Mouse (Mus musculus): ENCODE measurements at regions not wholly inside any gene's neighbourhood (a gene's known extent, or its start where the extent isn't known, plus 50 kb on each side); places are given as distances from the start of the nearest gene placed in this dataset.

GRCm38 (mm10) chr13:91274131-91274530 lies 50.4 kb upstream of the Atg10 start:
- H3K4me2 ChIP-seq (ENCODE audit: low read length): no peak overlapping the region
- no peak overlapping the region for H3K9ac ChIP-seq (ENCODE audit: low read depth, low read length)
- H3K9me3 ChIP-seq (replicated peaks; ENCODE audit: control insufficient read depth, low read length, poor library complexity, severe bottlenecking): no peaks in the 10 kb centered on the region
- no peak for ATAC-seq
- no peak overlapping the region for H3K4me3 ChIP-seq (ENCODE audit: low read depth, low read length)
- H3K4me1 ChIP-seq (ENCODE audit: control insufficient read depth, insufficient read depth, low read length): no peaks in the 10 kb centered on the region
- WGBS: 85% methylated on average over 1 of the region's 1 CpGs
- no peaks in the 10 kb centered on the region for H3K27me3 ChIP-seq (ENCODE audit: control insufficient read depth, insufficient read depth, low read depth, low read length)
- H3K36me3 ChIP-seq (ENCODE audit: control insufficient read depth, insufficient read depth, low read length): no peaks in the 10 kb centered on the region
- H3K27ac ChIP-seq (ENCODE audit: low read length): no peak overlapping the region

GRCm38 (mm10) chr13:91274615-91275014 lies 50.8 kb upstream of the Atg10 start:
- H3K4me3 ChIP-seq (ENCODE audit: low read depth, low read length): no peak overlapping the region
- peak; percentile 55 for ATAC-seq

GRCm38 (mm10) chr13:91279487-91279886 lies 55.7 kb upstream of the Atg10 start:
- no peak overlapping the region for H3K4me2 ChIP-seq (ENCODE audit: low read length)
- H3K4me3 ChIP-seq (ENCODE audit: low read depth, low read length): no peak overlapping the region
- 0 out of 2 replicates have a peak, but pooled peaks cover 3% of the 10 kb centered on the region for H3K4me1 ChIP-seq (ENCODE audit: control insufficient read depth, insufficient read depth, low read length)
- H3K9me3 ChIP-seq (replicated peaks; ENCODE audit: control insufficient read depth, low read length, poor library complexity, severe bottlenecking): no peaks in the 10 kb centered on the region
- WGBS: 71% methylated on average over 3 of the region's 3 CpGs
- 0 out of 2 replicates have a peak, but pooled peaks have one; percentile 64 for ATAC-seq
- no peaks in the 10 kb centered on the region for H3K27me3 ChIP-seq (ENCODE audit: control insufficient read depth, insufficient read depth, low read depth, low read length)
- H3K9ac ChIP-seq (ENCODE audit: low read depth, low read length): no peak overlapping the region
- no peaks in the 10 kb centered on the region for H3K36me3 ChIP-seq (ENCODE audit: control insufficient read depth, insufficient read depth, low read length)
- H3K27ac ChIP-seq (ENCODE audit: low read length): peak overlapping the region; percentile 53

More at GRCm38 (mm10) chr13:91274615-91275014, 50.8 kb upstream of the Atg10 start:
- H3K9ac ChIP-seq (ENCODE audit: low read depth, low read length): no peak overlapping the region
- H3K4me1 ChIP-seq (ENCODE audit: control insufficient read depth, insufficient read depth, low read length): 0 out of 2 replicates have a peak, but pooled peaks cover 3% of the 10 kb centered on the region
- WGBS: 57% methylated on average over 6 of the region's 6 CpGs
- no peaks in the 10 kb centered on the region for H3K9me3 ChIP-seq (replicated peaks; ENCODE audit: control insufficient read depth, low read length, poor library complexity, severe bottlenecking)
- H3K27ac ChIP-seq (ENCODE audit: low read length): no peak overlapping the region
- no peaks in the 10 kb centered on the region for H3K27me3 ChIP-seq (ENCODE audit: control insufficient read depth, insufficient read depth, low read depth, low read length)
- no peak overlapping the region for H3K4me2 ChIP-seq (ENCODE audit: low read length)
- no peaks in the 10 kb centered on the region for H3K36me3 ChIP-seq (ENCODE audit: control insufficient read depth, insufficient read depth, low read length)

GRCm38 (mm10) chr13:91295552-91296170 lies 71.9 kb upstream of the Atg10 start:
- Histone ChIP-seq H3K36me3 (ENCODE audit: control insufficient read depth, insufficient read depth, low read length) (no peaks in the 10 kb centered on the region), H3K27ac (ENCODE audit: low read length) (no peak overlapping the region), H3K27me3 (ENCODE audit: control insufficient read depth, insufficient read depth, low read depth, low read length) (no peaks in the 10 kb centered on the region), H3K4me1 (ENCODE audit: control insufficient read depth, insufficient read depth, low read length) (no peaks in the 10 kb centered on the region), H3K9me3 (replicated peaks; ENCODE audit: control insufficient read depth, low read length, poor library complexity, severe bottlenecking) (no peaks in the 10 kb centered on the region; the same call in 1 of the 2 replicates), H3K4me3 (ENCODE audit: low read depth, low read length) (no peak overlapping the region), H3K9ac (ENCODE audit: low read depth, low read length) (no peak overlapping the region), H3K4me2 (ENCODE audit: low read length) (no peak overlapping the region)
- no peak for ATAC-seq
- 76% methylated on average over 7 of the region's 7 CpGs for WGBS

- Histone ChIP-seq H3K36me3 (ENCODE audit: control insufficient read depth, insufficient read depth, low read length) (no peaks in the 10 kb centered on the region), H3K4me3 (ENCODE audit: low read depth, low read length) (no peak overlapping the region), H3K27ac (ENCODE audit: low read length) (no peak overlapping the region), H3K9me3 (replicated peaks; ENCODE audit: control insufficient read depth, low read length, poor library complexity, severe bottlenecking) (no peaks in the 10 kb centered on the region; the same call in 1 of the 2 replicates), H3K9ac (ENCODE audit: low read depth, low read length) (no peak overlapping the region), H3K4me2 (ENCODE audit: low read length) (no peak overlapping the region), H3K4me1 (ENCODE audit: control insufficient read depth, insufficient read depth, low read length) (no peaks in the 10 kb centered on the region), H3K27me3 (ENCODE audit: control insufficient read depth, insufficient read depth, low read depth, low read length) (no peaks in the 10 kb centered on the region)
- WGBS: 71% methylated on average over 5 of the region's 5 CpGs
- peak; percentile 66; the same call in 1 of the 2 replicates for ATAC-seq
These were observed 72.9 kb upstream of the Atg10 start for GRCm38 (mm10) chr13:91296521-91297160.

GRCm38 (mm10) chr13:91301849-91302248 lies 78.1 kb upstream of the Atg10 start:
- H3K4me2 ChIP-seq (ENCODE audit: low read length): no peak overlapping the region
- H3K27me3 ChIP-seq (ENCODE audit: control insufficient read depth, insufficient read depth, low read depth, low read length): no peaks in the 10 kb centered on the region
- H3K4me3 ChIP-seq (ENCODE audit: low read depth, low read length): no peak overlapping the region
- H3K36me3 ChIP-seq (ENCODE audit: control insufficient read depth, insufficient read depth, low read length): no peaks in the 10 kb centered on the region
- ATAC-seq: no peak
- H3K9ac ChIP-seq (ENCODE audit: low read depth, low read length): no peak overlapping the region
- no peaks in the 10 kb centered on the region for H3K4me1 ChIP-seq (ENCODE audit: control insufficient read depth, insufficient read depth, low read length)
- H3K27ac ChIP-seq (ENCODE audit: low read length): no peak overlapping the region
- 93% methylated on average over 1 of the region's 1 CpGs for WGBS
- no peaks in the 10 kb centered on the region; the same call in 1 of the 2 replicates for H3K9me3 ChIP-seq (replicated peaks; ENCODE audit: control insufficient read depth, low read length, poor library complexity, severe bottlenecking)

- Histone ChIP-seq H3K36me3 (ENCODE audit: control insufficient read depth, insufficient read depth, low read length) (no peaks in the 10 kb centered on the region), H3K27me3 (ENCODE audit: control insufficient read depth, insufficient read depth, low read depth, low read length) (no peaks in the 10 kb centered on the region), H3K4me1 (ENCODE audit: control insufficient read depth, insufficient read depth, low read length) (no peaks in the 10 kb centered on the region), H3K9me3 (replicated peaks; ENCODE audit: control insufficient read depth, low read length, poor library complexity, severe bottlenecking) (no peaks in the 10 kb centered on the region), H3K4me2 (ENCODE audit: low read length) (no peak overlapping the region), H3K9ac (ENCODE audit: low read depth, low read length) (no peak overlapping the region), H3K27ac (ENCODE audit: low read length) (no peak overlapping the region), H3K4me3 (ENCODE audit: low read depth, low read length) (no peak overlapping the region)
- ATAC-seq: no peak
- 68% methylated on average over 6 of the region's 6 CpGs for WGBS
These were observed 82.1 kb upstream of the Atg10 start for GRCm38 (mm10) chr13:91305697-91306405.

GRCm38 (mm10) chr13:91306545-91306944 lies 82.8 kb upstream of the Atg10 start:
- no peak for ATAC-seq
- H3K36me3 ChIP-seq (ENCODE audit: control insufficient read depth, insufficient read depth, low read length): no peaks in the 10 kb centered on the region
- no peaks in the 10 kb centered on the region for H3K9me3 ChIP-seq (replicated peaks; ENCODE audit: control insufficient read depth, low read length, poor library complexity, severe bottlenecking)
- no peak overlapping the region for H3K9ac ChIP-seq (ENCODE audit: low read depth, low read length)
- no peak overlapping the region for H3K4me2 ChIP-seq (ENCODE audit: low read length)
- no peak overlapping the region for H3K4me3 ChIP-seq (ENCODE audit: low read depth, low read length)
- H3K4me1 ChIP-seq (ENCODE audit: control insufficient read depth, insufficient read depth, low read length): no peaks in the 10 kb centered on the region
- no peaks in the 10 kb centered on the region for H3K27me3 ChIP-seq (ENCODE audit: control insufficient read depth, insufficient read depth, low read depth, low read length)
- 82% methylated on average over 4 of the region's 4 CpGs for WGBS
- no peak overlapping the region for H3K27ac ChIP-seq (ENCODE audit: low read length)
